Mouse (Mus musculus): ENCODE measurements around the gene Stra6. TPM values are rescaled to one million over a fixed set of nuclear protein-coding genes. Genes with fewer than 3 reads are reported as not detected.

Stra6 gene
- polyA plus RNA-seq, 1 experiment: 0.29 TPM

DNA sequence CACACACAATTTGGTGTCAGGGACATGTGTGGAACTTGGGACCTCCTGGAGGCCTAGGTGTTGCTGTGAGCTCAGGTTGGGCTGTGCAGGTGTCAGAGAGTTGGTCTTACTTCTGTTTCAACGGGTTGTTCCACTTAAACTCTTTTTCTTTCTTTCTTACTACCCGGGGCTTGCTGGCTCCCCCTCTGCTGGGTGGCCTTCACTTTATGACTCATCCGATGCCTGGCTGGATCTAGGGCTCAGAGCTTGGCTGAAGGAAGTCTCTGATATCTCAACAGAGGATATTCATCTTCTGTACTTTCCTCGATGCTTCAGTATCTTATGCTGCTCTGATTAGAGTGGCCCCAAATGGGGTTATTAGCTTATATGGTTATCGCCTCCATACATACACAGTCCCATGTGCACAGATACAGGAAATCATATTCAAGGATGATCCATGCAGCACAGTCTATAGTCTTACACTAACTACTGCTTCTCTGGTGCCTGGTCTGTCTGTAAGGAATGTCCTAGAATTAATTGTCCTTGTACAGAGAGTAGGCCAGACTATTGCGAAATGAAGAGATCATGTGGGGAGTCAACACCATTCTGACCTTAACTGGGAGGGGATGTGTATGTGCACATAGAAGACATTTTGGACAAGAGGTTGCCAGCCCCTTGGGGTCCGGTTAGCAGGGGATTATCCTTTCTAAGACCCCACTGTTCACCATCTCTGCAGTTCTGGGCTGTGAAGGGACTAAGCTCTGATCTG, 27.5 kb upstream of the Stra6 start:
- TF ChIP-seq CEBPB (IDR thresholded peaks at IDR 0.05; ENCODE audit: low read depth) (peak; percentile 65), CTCF (IDR thresholded peaks at IDR 0.05; ENCODE audit: control insufficient read depth, insufficient read depth, insufficient read length) (no peak)

DNA sequence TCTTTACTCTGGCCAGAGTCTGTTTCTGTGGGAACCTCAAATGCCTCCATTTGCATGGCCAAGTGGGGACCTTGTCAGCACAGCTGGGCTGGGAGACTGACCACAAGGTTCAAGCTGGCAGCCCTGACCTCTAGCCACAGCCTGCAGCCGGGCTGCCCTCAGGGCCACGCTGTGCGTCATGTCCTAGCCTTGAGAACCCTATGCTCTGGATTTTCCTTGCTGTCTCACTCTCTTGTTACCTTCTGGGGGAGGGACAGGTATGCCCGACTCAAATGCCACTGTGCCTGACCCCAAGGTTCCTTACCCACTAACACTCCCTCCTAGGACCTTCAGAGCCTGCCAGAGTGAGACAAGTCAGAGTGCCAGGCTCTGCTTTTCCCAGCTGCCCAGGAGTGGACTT, 26.6 kb upstream of the Stra6 start:
- Histone ChIP-seq H3K79me2 (ENCODE audit: control insufficient read depth, insufficient read depth) (no peaks in the 10 kb centered on the region), H3K4me3 (ENCODE audit: insufficient read depth, poor library complexity, severe bottlenecking) (no peak overlapping the region), H3ac (ENCODE audit: control insufficient read depth, insufficient read length, low read depth) (no peak overlapping the region), H3K27me3 (ENCODE audit: control insufficient read depth, insufficient read depth, insufficient read length) (peaks cover 8% of the 10 kb centered on the region), H3K79me3 (ENCODE audit: low read depth) (no peaks in the 10 kb centered on the region), H3K36me3 (ENCODE audit: control insufficient read depth, insufficient read depth) (no peaks in the 10 kb centered on the region)
- TF ChIP-seq MYOD1 (IDR thresholded peaks at IDR 0.05; ENCODE audit: control insufficient read depth, insufficient read length, low read depth) (no peak), FOSL1 (IDR thresholded peaks at IDR 0.05; ENCODE audit: insufficient read depth, low read length, poor library complexity, severe bottlenecking) (no peak), MAX (IDR thresholded peaks at IDR 0.05) (no peak), MYOG (IDR thresholded peaks at IDR 0.05; ENCODE audit: control insufficient read depth, extremely low read depth, insufficient read length) (no peak), USF1 (IDR thresholded peaks at IDR 0.05; ENCODE audit: low read depth) (no peak), CTCF (IDR thresholded peaks at IDR 0.05; ENCODE audit: control insufficient read depth, insufficient read depth, insufficient read length) (no peak), CEBPB (IDR thresholded peaks at IDR 0.05; ENCODE audit: low read depth) (no peak)

More for the DNA sequence above, 27.5 kb upstream of the Stra6 start:
- no peak overlapping the region for H3ac ChIP-seq (ENCODE audit: control insufficient read depth, insufficient read length, low read depth)
- H3K79me3 ChIP-seq (ENCODE audit: low read depth): no peaks in the 10 kb centered on the region
- no peaks in the 10 kb centered on the region for H3K36me3 ChIP-seq (ENCODE audit: control insufficient read depth, insufficient read depth)
- H3K27me3 ChIP-seq (ENCODE audit: control insufficient read depth, insufficient read depth, insufficient read length): peaks cover 12% of the 10 kb centered on the region
- no peaks in the 10 kb centered on the region for H3K79me2 ChIP-seq (ENCODE audit: control insufficient read depth, insufficient read depth)
- H3K4me3 ChIP-seq (ENCODE audit: insufficient read depth, poor library complexity, severe bottlenecking): no peak overlapping the region

DNA sequence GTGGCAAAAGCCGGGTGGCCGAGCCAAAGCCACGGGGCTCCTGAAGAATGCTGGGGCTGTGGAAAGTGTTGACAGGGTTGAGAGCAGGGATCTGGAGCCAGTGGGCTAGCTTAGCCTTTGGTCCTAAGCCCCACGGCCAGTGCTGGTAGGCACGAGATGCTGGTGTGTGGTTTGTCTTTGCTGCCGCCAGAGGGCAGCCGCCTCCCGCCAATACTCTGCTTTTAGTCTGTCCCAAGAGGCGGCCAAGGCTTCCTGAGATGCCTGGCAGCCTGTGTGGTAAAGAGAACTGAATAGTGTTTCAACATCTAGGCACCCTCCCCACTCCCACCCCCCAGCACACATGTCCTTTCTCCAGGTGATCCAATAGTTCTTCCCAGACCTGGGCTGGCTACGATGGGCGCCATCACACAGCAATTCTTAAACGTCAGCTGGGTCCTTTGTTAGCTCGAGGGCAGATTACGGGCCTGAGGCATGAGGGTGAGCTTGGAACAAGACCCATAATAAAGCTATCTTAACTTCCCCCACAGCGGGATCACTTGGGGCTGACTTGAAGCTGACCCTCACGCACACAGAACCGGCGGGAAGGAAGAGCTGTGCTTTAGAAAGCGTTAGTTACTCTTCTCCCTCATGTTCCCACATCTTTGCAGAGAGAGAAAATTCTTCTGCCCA, 25.0 kb upstream of the Stra6 start:
- no peaks in the 10 kb centered on the region for H3K36me3 ChIP-seq (ENCODE audit: control insufficient read depth, insufficient read depth)
- no peaks in the 10 kb centered on the region for H3K79me3 ChIP-seq (ENCODE audit: low read depth)
- H3ac ChIP-seq (ENCODE audit: control insufficient read depth, insufficient read length, low read depth): no peak overlapping the region
- TF ChIP-seq CTCF (IDR thresholded peaks at IDR 0.05; ENCODE audit: control insufficient read depth, insufficient read depth, insufficient read length): peak; percentile 92
- no peak for TF ChIP-seq MYOD1 (IDR thresholded peaks at IDR 0.05; ENCODE audit: control insufficient read depth, insufficient read length, low read depth)
- TF ChIP-seq USF1 (IDR thresholded peaks at IDR 0.05; ENCODE audit: low read depth): no peak
- no peaks in the 10 kb centered on the region for H3K27me3 ChIP-seq (ENCODE audit: control insufficient read depth, insufficient read depth, insufficient read length)
- no peak overlapping the region for H3K4me3 ChIP-seq (ENCODE audit: insufficient read depth, poor library complexity, severe bottlenecking)
- no peaks in the 10 kb centered on the region for H3K79me2 ChIP-seq (ENCODE audit: control insufficient read depth, insufficient read depth)

DNA sequence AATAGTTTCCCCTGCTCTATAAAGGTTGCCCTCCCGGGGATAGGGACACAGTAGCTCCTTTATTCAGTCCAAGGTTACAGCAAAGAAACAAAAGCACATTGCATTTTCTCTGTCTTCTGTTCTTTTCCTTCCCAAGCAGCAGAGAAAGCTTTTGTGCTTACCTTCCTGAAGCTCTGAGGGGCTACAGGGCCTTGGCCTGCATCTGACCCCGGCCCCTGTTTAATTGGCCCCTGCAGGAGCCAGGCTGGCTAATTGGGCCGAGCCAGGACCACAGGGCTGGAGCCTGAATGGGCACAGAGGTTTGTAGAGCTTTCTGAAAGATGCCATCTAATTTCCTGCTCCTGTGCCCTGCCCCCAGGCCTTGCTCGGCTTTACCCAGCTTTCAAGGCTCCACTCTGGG, 22.6 kb upstream of the Stra6 start:
- Histone ChIP-seq H3K79me3 (ENCODE audit: low read depth) (no peaks in the 10 kb centered on the region), H3ac (ENCODE audit: control insufficient read depth, insufficient read length, low read depth) (no peak overlapping the region), H3K27me3 (ENCODE audit: control insufficient read depth, insufficient read depth, insufficient read length) (no peaks in the 10 kb centered on the region), H3K4me3 (ENCODE audit: insufficient read depth, poor library complexity, severe bottlenecking) (no peak overlapping the region), H3K36me3 (ENCODE audit: control insufficient read depth, insufficient read depth) (no peaks in the 10 kb centered on the region), H3K79me2 (ENCODE audit: control insufficient read depth, insufficient read depth) (no peaks in the 10 kb centered on the region)
- TF ChIP-seq FOSL1 (IDR thresholded peaks at IDR 0.05; ENCODE audit: insufficient read depth, low read length, poor library complexity, severe bottlenecking): no peak
- TF ChIP-seq MYOD1 (IDR thresholded peaks at IDR 0.05; ENCODE audit: control insufficient read depth, insufficient read length, low read depth): no peak
- TF ChIP-seq CTCF (IDR thresholded peaks at IDR 0.05; ENCODE audit: control insufficient read depth, insufficient read depth, insufficient read length): no peak
- TF ChIP-seq MYOG (IDR thresholded peaks at IDR 0.05; ENCODE audit: control insufficient read depth, extremely low read depth, insufficient read length): no peak
- no peak for TF ChIP-seq USF1 (IDR thresholded peaks at IDR 0.05; ENCODE audit: low read depth)
- TF ChIP-seq CEBPB (IDR thresholded peaks at IDR 0.05; ENCODE audit: low read depth): no peak

DNA sequence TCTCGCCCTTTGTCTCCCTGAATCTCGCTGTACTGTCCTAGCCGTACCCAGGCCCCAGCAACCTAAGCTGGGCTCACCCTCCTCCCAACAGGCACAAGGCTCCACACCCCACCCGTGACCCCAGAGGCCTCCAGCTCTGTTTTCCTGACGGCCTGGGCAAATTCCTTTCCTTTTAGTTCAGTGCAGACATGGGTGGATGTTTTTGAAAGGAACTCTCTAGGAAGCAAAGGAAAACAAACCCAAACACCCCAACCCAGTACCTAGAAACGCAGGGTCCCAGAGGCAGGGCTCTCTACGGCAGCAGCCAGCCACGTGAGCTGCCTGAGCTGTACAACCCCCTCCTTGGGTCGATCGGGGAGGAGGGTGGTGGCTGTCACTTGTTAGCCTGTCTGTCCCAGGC, 21.2 kb upstream of the Stra6 start:
- Histone ChIP-seq H3K36me3 (ENCODE audit: control insufficient read depth, insufficient read depth) (no peaks in the 10 kb centered on the region), H3K79me2 (ENCODE audit: control insufficient read depth, insufficient read depth) (no peaks in the 10 kb centered on the region), H3K4me3 (ENCODE audit: insufficient read depth, poor library complexity, severe bottlenecking) (no peak overlapping the region), H3K27me3 (ENCODE audit: control insufficient read depth, insufficient read depth, insufficient read length) (peaks cover 3% of the 10 kb centered on the region), H3K79me3 (ENCODE audit: low read depth) (no peaks in the 10 kb centered on the region), H3ac (ENCODE audit: control insufficient read depth, insufficient read length, low read depth) (no peak overlapping the region)
- TF ChIP-seq MYOD1 (IDR thresholded peaks at IDR 0.05; ENCODE audit: control insufficient read depth, insufficient read length, low read depth): no peak
- TF ChIP-seq CEBPB (IDR thresholded peaks at IDR 0.05; ENCODE audit: low read depth): no peak
- no peak for TF ChIP-seq CTCF (IDR thresholded peaks at IDR 0.05; ENCODE audit: control insufficient read depth, insufficient read depth, insufficient read length)
- no peak for TF ChIP-seq MAX (IDR thresholded peaks at IDR 0.05)
- no peak for TF ChIP-seq USF1 (IDR thresholded peaks at IDR 0.05; ENCODE audit: low read depth)
- TF ChIP-seq FOSL1 (IDR thresholded peaks at IDR 0.05; ENCODE audit: insufficient read depth, low read length, poor library complexity, severe bottlenecking): no peak
- TF ChIP-seq MYOG (IDR thresholded peaks at IDR 0.05; ENCODE audit: control insufficient read depth, extremely low read depth, insufficient read length): no peak
